Mouse (Mus musculus): ENCODE measurements at regions not wholly inside any gene's neighbourhood (a gene's known extent, or its start where the extent isn't known, plus 50 kb on each side); places are given as distances from the start of the nearest gene placed in this dataset.

Small RNA genes in the stretch of these regions (microRNA-seq; reads per million reads assigned to microRNA genes)
- 0 reads per million in 2 experiments for gene Gm44358

Data from gastrocnemius, postnatal 10 days (tissue).